ENCODE assay signal across 13 mouse cellular contexts in genomic region chr16:38625811-38626369, GRCm38 (mm10).
DNase-seq lines count a peak whose midpoint lies in the region.
"Had no signal": no experiment of that assay in that cellular context is flagged by ENCODE, and none has a peak within 500 bp of the region (broad histone marks: within the 10 kb centered on the region; RNA-seq: fewer than 3 reads in every experiment).

No protein-coding gene starts in this region.

- H3K9me3 ChIP-seq in embryonic facial prominence, embryonic 10.5 days, result no peaks in the 10 kb centered on the region
- H3K9me3 ChIP-seq: embryonic facial prominence, embryonic 13.5 days; hindbrain, embryonic 13.5 days; limb, embryonic 10.5 days had no signal

- DNase-seq in ovary, postnatal 36 days (ENCODE audit: low spot score), result peak; percentile 57
- no peak for DNase-seq in ovary, postnatal 10 days (ENCODE audit: low spot score)
- peak; percentile 41 to 46 for DNase-seq in heart, adult 9 months (ENCODE audit: low spot score in 2 of 2)
- DNase-seq in kidney, adult 9 months, result peak; percentile 50
- DNase-seq in embryonic facial prominence, embryonic 10.5 days (ENCODE audit: low spot score), result no peak
- no peak for DNase-seq in retina, postnatal 1 day
- DNase-seq in gastrocnemius, postnatal 14 days, result no peak
- DNase-seq: cerebellum, adult 11-12 months had no signal

- H3K4me1 ChIP-seq in embryonic facial prominence, embryonic 10.5 days, result 0 out of 2 replicates have a peak, but pooled peaks cover 3% of the 10 kb centered on the region
- H3K4me1 ChIP-seq: embryonic facial prominence, embryonic 13.5 days; hindbrain, embryonic 13.5 days; limb, embryonic 10.5 days had no signal

- H3K27ac ChIP-seq in embryonic facial prominence, embryonic 10.5 days (replicated peaks), result no peak overlapping the region
- H3K27ac ChIP-seq: embryonic facial prominence, embryonic 13.5 days; hindbrain, embryonic 13.5 days; layer of hippocampus, adult 2 months; limb, embryonic 10.5 days had no signal

- no peaks in the 10 kb centered on the region for H3K27me3 ChIP-seq in embryonic facial prominence, embryonic 10.5 days (replicated peaks; ENCODE audit: low read depth, poor library complexity, severe bottlenecking)
- H3K27me3 ChIP-seq: embryonic facial prominence, embryonic 13.5 days; hindbrain, embryonic 13.5 days had no signal

- H3K4me3 ChIP-seq in embryonic facial prominence, embryonic 10.5 days, result no peak overlapping the region
- H3K4me3 ChIP-seq: embryonic facial prominence, embryonic 13.5 days; hindbrain, embryonic 13.5 days; layer of hippocampus, adult 2 months; limb, embryonic 10.5 days; myocyte had no signal

- 83% methylated on average over 10 of the region's 10 CpGs for WGBS in embryonic facial prominence, embryonic 10.5 days

- intact Hi-C loops in gastrocnemius, postnatal 14 days (cut with DNase I; ENCODE audit: low total_unique reads), result loop anchor here (10.0 kb wide), 2 partner anchors 79 to 109 kb away; no protein-coding TSS in a partner anchor

- H3K36me3 ChIP-seq in embryonic facial prominence, embryonic 10.5 days (replicated peaks), result peaks cover 24% of the 10 kb centered on the region
- H3K36me3 ChIP-seq: hindbrain, embryonic 13.5 days; limb, embryonic 10.5 days had no signal

Comparison
In these comparisons a context has a peak if more than half of its experiments do, and no peak if none do; other contexts are left out.
1. DNase-seq: peak in ovary, postnatal 36 days (single experiment), heart, adult 9 months (2 of 2) and kidney, adult 9 months (single experiment); none in ovary, postnatal 10 days (single experiment), embryonic facial prominence, embryonic 10.5 days (single experiment), retina, postnatal 1 day (single experiment) and gastrocnemius, postnatal 14 days (single experiment).